Mouse (Mus musculus) midbrain, embryonic 14.5 days (tissue): ENCODE measurements around the gene Slc39a3. TPM values are rescaled to one million over a fixed set of nuclear protein-coding genes. Genes with fewer than 3 reads are reported as not detected.
A peak's percentile ranks its signal among the peaks of the same experiment; 100 is the strongest.

Experiments
- ATAC-seq: fragments of 200-750 bp; cut with Nextera tagmentation; 2 replicates; pipeline ENCODE4 v1.8.0; 2017; ENCODE audit warnings: moderate number of reproducible peaks, moderate library complexity; ENCODE audit not compliant: low FRiP score, low TSS enrichment
- DNase-seq: peaks from one replicate; pipeline ENCODE4 v3.0.0-alpha.2; 2015
- H3K27ac ChIP-seq: fragments of 300-500 bp; sonication (generic); replicated peaks from 2 replicates; pipeline ENCODE4 v1.5.1; 2014; ENCODE audit warnings: mild to moderate bottlenecking, low read depth, low read length, moderate library complexity
- H3K27me3 ChIP-seq: fragments of 300-500 bp; sonication (generic); 2 replicates; pipeline ENCODE4 v1.6.1; 2014; ENCODE audit warnings: low read length, control low read depth, mixed read lengths; ENCODE audit not compliant: control insufficient read depth, insufficient read depth
- H3K36me3 ChIP-seq: fragments of 300-500 bp; sonication (generic); 2 replicates; pipeline ENCODE4 v1.6.1; 2014; ENCODE audit warnings: low read length, control low read depth; ENCODE audit not compliant: control insufficient read depth, insufficient read depth
- H3K4me1 ChIP-seq: fragments of 300-500 bp; sonication (generic); 2 replicates; pipeline ENCODE4 v1.6.1; 2014; ENCODE audit warnings: mild to moderate bottlenecking, antibody characterized with exemption, low read length, control low read depth; ENCODE audit not compliant: control insufficient read depth, insufficient read depth
- H3K4me2 ChIP-seq: fragments of 300-500 bp; sonication (generic); 2 replicates; pipeline ENCODE4 v1.6.1; 2014; ENCODE audit warnings: mild to moderate bottlenecking, low read length, moderate library complexity
- H3K4me3 ChIP-seq: fragments of 300-500 bp; sonication (generic); replicated peaks from 2 replicates; pipeline ENCODE4 v1.5.1; 2014; ENCODE audit warnings: low read depth, low read length
- H3K9ac ChIP-seq: fragments of 300-500 bp; sonication (generic); replicated peaks from 2 replicates; pipeline ENCODE4 v1.6.1; 2014; ENCODE audit warnings: mild to moderate bottlenecking, low read length, moderate library complexity
- H3K9me3 ChIP-seq: fragments of 300-500 bp; sonication (generic); 2 replicates; pipeline ENCODE4 v1.6.1; 2016; ENCODE audit warnings: low read length, control low read depth, mixed read lengths; ENCODE audit not compliant: control insufficient read depth
- WGBS: fragments of 180-500 bp; shearing (Covaris S2); extraction: QIAGEN DNeasy Blood & Tissue Kit; methylation state at CpG from one replicate; pipeline ENCODE4 v1.1.7; 2014; 5-methylcytosine and 5-hydroxymethylcytosine counted together
- polyA plus RNA-seq: library from polyadenylated mRNA; unstranded; fragments of >200 nt; fragmentation: Nextera tagmentation; extraction: Ambion mirVana; gene quantifications from 2 replicates; pipeline ENCODE4 v1.2.1, GENCODE M21; 2014

Gene Slc39a3
- polyA plus RNA-seq, 1 experiment from 2014 or later: 34.9 TPM

GRCm38 (mm10) chr10:81029031-81029430 is 8.2 kb downstream of the Slc39a3 start:
- DNase-seq: no peak
- 66% methylated on average over 10 of the region's 10 CpGs for WGBS
- H3K9ac ChIP-seq: no peak overlapping the region
- H3K4me1 ChIP-seq: peaks cover 14% of the 10 kb centered on the region
- no peak overlapping the region for H3K4me2 ChIP-seq
- no peaks in the 10 kb centered on the region for H3K9me3 ChIP-seq
- 0 out of 2 replicates have a peak, but pooled peaks cover 2% of the 10 kb centered on the region for H3K27me3 ChIP-seq
- H3K4me3 ChIP-seq: no peak overlapping the region
- peaks cover 42% of the 10 kb centered on the region for H3K36me3 ChIP-seq
- no peak for ATAC-seq
- H3K27ac ChIP-seq: no peak overlapping the region

GRCm38 (mm10) chr10:81028219-81028618 is 9.0 kb downstream of the Slc39a3 start:
- H3K9me3 ChIP-seq: no peaks in the 10 kb centered on the region
- H3K27me3 ChIP-seq: 0 out of 2 replicates have a peak, but pooled peaks cover 2% of the 10 kb centered on the region
- peaks cover 14% of the 10 kb centered on the region for H3K4me1 ChIP-seq
- no peak overlapping the region for H3K4me3 ChIP-seq
- no peak for ATAC-seq
- H3K9ac ChIP-seq: no peak overlapping the region
- DNase-seq: no peak
- no peak overlapping the region for H3K4me2 ChIP-seq
- peaks cover 36% of the 10 kb centered on the region for H3K36me3 ChIP-seq
- H3K27ac ChIP-seq: no peak overlapping the region

- H3K27me3 ChIP-seq: 0 out of 2 replicates have a peak, but pooled peaks cover 2% of the 10 kb centered on the region
- no peak overlapping the region for H3K4me3 ChIP-seq
- no peak for DNase-seq
- H3K9me3 ChIP-seq: no peaks in the 10 kb centered on the region
- no peak overlapping the region for H3K9ac ChIP-seq
- H3K4me2 ChIP-seq: no peak overlapping the region
- peaks cover 27% of the 10 kb centered on the region for H3K36me3 ChIP-seq
- WGBS: 71% methylated on average over 4 of the region's 4 CpGs
- peaks cover 14% of the 10 kb centered on the region for H3K4me1 ChIP-seq
- ATAC-seq: no peak
- H3K27ac ChIP-seq: no peak overlapping the region
Measured at GRCm38 (mm10) chr10:81027331-81027730, 9.9 kb downstream of the Slc39a3 start.

- Histone ChIP-seq H3K27ac (no peak overlapping the region), H3K27me3 (0 out of 2 replicates have a peak, but pooled peaks cover 2% of the 10 kb centered on the region), H3K9me3 (no peaks in the 10 kb centered on the region), H3K36me3 (peaks cover 26% of the 10 kb centered on the region), H3K4me3 (no peak overlapping the region), H3K4me1 (peaks cover 14% of the 10 kb centered on the region), H3K4me2 (no peak overlapping the region), H3K9ac (no peak overlapping the region)
- ATAC-seq (no peak), DNase-seq (no peak)
- 94% methylated on average over 5 of the region's 5 CpGs for WGBS
Measured at GRCm38 (mm10) chr10:81026857-81027256, 10.4 kb downstream of the Slc39a3 start.

GRCm38 (mm10) chr10:81025639-81026275 is 11.5 kb downstream of the Slc39a3 start, which contains the start of gene Diras1:
Gene Diras1, minus strand, starts transcription at chr10:81025662.
- H3K4me3 ChIP-seq: peak within 1 kb of the TSS; percentile 54
- ATAC-seq (peak; percentile 7; the same call in 1 of the 2 replicates), DNase-seq (peak; percentile 48)
- no peaks in the 10 kb centered on the region for H3K9me3 ChIP-seq
- 0 out of 2 replicates have a peak, but pooled peaks cover 2% of the 10 kb centered on the region for H3K27me3 ChIP-seq
- 41% methylated on average over 12 of the region's 12 CpGs for WGBS
- 0 out of 2 replicates have a peak within 1 kb of the TSS, but pooled peaks have one; percentile 41 for H3K27ac ChIP-seq
- H3K4me1 ChIP-seq: peaks cover 14% of the 10 kb centered on the region
- peak within 1 kb of the TSS; percentile 78 for H3K4me2 ChIP-seq
- H3K9ac ChIP-seq: peak within 1 kb of the TSS; percentile 86
- peaks cover 22% of the 10 kb centered on the region for H3K36me3 ChIP-seq

GRCm38 (mm10) chr10:81025047-81025621 is 12.1 kb downstream of the Slc39a3 start:
- ATAC-seq (peak; percentile 66), DNase-seq (peak; percentile 64)
- peak overlapping the region; percentile 86 for H3K9ac ChIP-seq
- H3K27me3 ChIP-seq: 0 out of 2 replicates have a peak, but pooled peaks cover 2% of the 10 kb centered on the region
- peak overlapping the region; percentile 78 for H3K4me2 ChIP-seq
- peaks cover 14% of the 10 kb centered on the region for H3K4me1 ChIP-seq
- H3K4me3 ChIP-seq: peak overlapping the region; percentile 54
- peaks cover 18% of the 10 kb centered on the region for H3K36me3 ChIP-seq
- WGBS: 2% methylated on average over 39 of the region's 43 CpGs
- H3K9me3 ChIP-seq: no peaks in the 10 kb centered on the region
- H3K27ac ChIP-seq: 0 out of 2 replicates have a peak overlapping the region, but pooled peaks have one; percentile 41

- WGBS: 74% methylated on average over 5 of the region's 5 CpGs
- peak overlapping the region; percentile 78 for H3K4me2 ChIP-seq
- peak overlapping the region; percentile 54 for H3K4me3 ChIP-seq
- H3K27ac ChIP-seq: no peak overlapping the region
- ATAC-seq (no peak), DNase-seq (no peak)
- H3K9me3 ChIP-seq: no peaks in the 10 kb centered on the region
- H3K9ac ChIP-seq: peak overlapping the region; percentile 86
- peaks cover 12% of the 10 kb centered on the region; the same call in 1 of the 2 replicates for H3K36me3 ChIP-seq
- peaks cover 14% of the 10 kb centered on the region for H3K4me1 ChIP-seq
- H3K27me3 ChIP-seq: 0 out of 2 replicates have a peak, but pooled peaks cover 2% of the 10 kb centered on the region
Measured at GRCm38 (mm10) chr10:81024346-81024937, 12.8 kb downstream of the Slc39a3 start.

- peaks cover 14% of the 10 kb centered on the region for H3K4me1 ChIP-seq
- 0 out of 2 replicates have a peak, but pooled peaks cover 2% of the 10 kb centered on the region for H3K27me3 ChIP-seq
- H3K27ac ChIP-seq: no peak overlapping the region
- no peak for ATAC-seq
- no peak for DNase-seq
- no peak overlapping the region for H3K9ac ChIP-seq
- H3K4me3 ChIP-seq: no peak overlapping the region
- H3K4me2 ChIP-seq: no peak overlapping the region
- 66% methylated on average over 8 of the region's 8 CpGs for WGBS
- peaks cover 12% of the 10 kb centered on the region; the same call in 1 of the 2 replicates for H3K36me3 ChIP-seq
- no peaks in the 10 kb centered on the region for H3K9me3 ChIP-seq
Measured at GRCm38 (mm10) chr10:81022744-81023143, 14.5 kb downstream of the Slc39a3 start.
